Mouse (Mus musculus) hindbrain, embryonic 11.5 days (tissue): ENCODE measurements around the gene Dmrt2. TPM values are rescaled to one million over a fixed set of nuclear protein-coding genes. Genes with fewer than 3 reads are reported as not detected.
A peak's percentile ranks its signal among the peaks of the same experiment; 100 is the strongest.

ENCODE experiments used
- ATAC-seq: fragments of 200-750 bp; cut with Nextera tagmentation; 2 replicates; pipeline ENCODE4 v1.8.0; 2017; ENCODE audit warnings: mild to moderate bottlenecking, moderate TSS enrichment, moderate library complexity; ENCODE audit not compliant: low FRiP score
- DNase-seq: peaks from one replicate; pipeline ENCODE4 v3.0.0-alpha.2; 2015; ENCODE audit warnings: low spot score
- H3K27ac ChIP-seq: fragments of 300-500 bp; sonication (generic); 2 replicates; pipeline ENCODE4 v1.5.1; 2014; ENCODE audit warnings: mild to moderate bottlenecking, low read depth, low read length
- H3K27me3 ChIP-seq: fragments of 300-500 bp; sonication (generic); 2 replicates; pipeline ENCODE4 v1.6.1; 2014; ENCODE audit warnings: mild to moderate bottlenecking, low read length, moderate library complexity, mixed read lengths; ENCODE audit not compliant: control insufficient read depth, insufficient read depth
- H3K36me3 ChIP-seq: fragments of 300-500 bp; sonication (generic); 2 replicates; pipeline ENCODE4 v1.6.1; 2014; ENCODE audit warnings: mild to moderate bottlenecking, low read length, moderate library complexity, mixed read lengths; ENCODE audit not compliant: control insufficient read depth, insufficient read depth
- H3K4me1 ChIP-seq: fragments of 300-500 bp; sonication (generic); replicated peaks from 2 replicates; pipeline ENCODE4 v1.6.1; 2014; ENCODE audit warnings: low read length, mixed read lengths; ENCODE audit not compliant: control insufficient read depth, insufficient read depth
- H3K4me2 ChIP-seq: fragments of 300-500 bp; sonication (generic); replicated peaks from 2 replicates; pipeline ENCODE4 v1.6.1; 2014; ENCODE audit warnings: mild to moderate bottlenecking, low read depth, low read length
- H3K4me3 ChIP-seq: fragments of 300-500 bp; sonication (generic); 2 replicates; pipeline ENCODE4 v1.5.1; 2014; ENCODE audit warnings: low read depth, low read length
- H3K9ac ChIP-seq: fragments of 300-500 bp; sonication (generic); 2 replicates; pipeline ENCODE4 v1.6.1; 2014; ENCODE audit warnings: low read depth, low read length
- H3K9me3 ChIP-seq: fragments of 300-500 bp; sonication (generic); 2 replicates; pipeline ENCODE4 v1.6.1; 2016; ENCODE audit warnings: low read length; ENCODE audit not compliant: control insufficient read depth
- WGBS: fragments of 180-500 bp; shearing (Covaris S2); extraction: QIAGEN DNeasy Blood & Tissue Kit; methylation state at CpG from one replicate; pipeline ENCODE4 v1.1.7; 2014; 5-methylcytosine and 5-hydroxymethylcytosine counted together
- polyA plus RNA-seq: library from polyadenylated mRNA; unstranded; fragments of >200 nt; fragmentation: Nextera tagmentation; extraction: Ambion mirVana; gene quantifications from 2 replicates; pipeline ENCODE4 v1.2.1, GENCODE M21; 2014

Gene Dmrt2
- polyA plus RNA-seq: 3.0 and 3.4 TPM in 2 replicates

- Histone ChIP-seq H3K9ac (no peak within 1 kb of the TSS), H3K4me2 (peak within 1 kb of the TSS; percentile 68), H3K27ac (no peak within 1 kb of the TSS), H3K27me3 (peaks cover 85% of the 10 kb centered on the region), H3K4me1 (peaks cover 8% of the 10 kb centered on the region), H3K4me3 (peak within 1 kb of the TSS; percentile 39), H3K36me3 (no peaks in the 10 kb centered on the region), H3K9me3 (no peaks in the 10 kb centered on the region)
- ATAC-seq (peak; percentile 100), DNase-seq (peak; percentile 88)
- WGBS: under 1% methylated on average over 42 of the region's 44 CpGs
Measured at GRCm38 (mm10) chr19:25672101-25672950, at the start of gene Dmrt2. Dmrt2 (plus strand) TSS chr19:25672411.

GRCm38 (mm10) chr19:25628490-25628889, 43.7 kb upstream of the Dmrt2 start:
- Histone ChIP-seq H3K27ac (no peak overlapping the region), H3K4me1 (no peaks in the 10 kb centered on the region), H3K9ac (no peak overlapping the region), H3K9me3 (no peaks in the 10 kb centered on the region), H3K4me3 (no peak overlapping the region), H3K36me3 (no peaks in the 10 kb centered on the region), H3K27me3 (peaks cover 23% of the 10 kb centered on the region; the same call in 1 of the 2 replicates), H3K4me2 (no peak overlapping the region)
- DNase-seq (peak; percentile 86), ATAC-seq (no peak)
- 11% methylated on average over 9 of the region's 9 CpGs for WGBS

- 88% methylated on average over 5 of the region's 5 CpGs for WGBS
- Histone ChIP-seq H3K27me3 (no peaks in the 10 kb centered on the region), H3K36me3 (no peaks in the 10 kb centered on the region), H3K4me2 (no peak overlapping the region), H3K9me3 (no peaks in the 10 kb centered on the region), H3K9ac (no peak overlapping the region), H3K27ac (no peak overlapping the region), H3K4me1 (no peaks in the 10 kb centered on the region), H3K4me3 (no peak overlapping the region)
- ATAC-seq: no peak
- DNase-seq: no peak
Measured at GRCm38 (mm10) chr19:25635119-25635518, 37.1 kb upstream of the Dmrt2 start.

- Histone ChIP-seq H3K27ac (no peak overlapping the region), H3K27me3 (no peaks in the 10 kb centered on the region), H3K9me3 (no peaks in the 10 kb centered on the region), H3K4me2 (peak overlapping the region; percentile 45), H3K9ac (peak overlapping the region; percentile 46; the same call in 1 of the 2 replicates), H3K36me3 (no peaks in the 10 kb centered on the region), H3K4me3 (peak overlapping the region; percentile 25), H3K4me1 (no peaks in the 10 kb centered on the region)
- DNase-seq (peak; percentile 91), ATAC-seq (peak; percentile 71)
- 14% methylated on average over 22 of the region's 22 CpGs for WGBS
Measured at GRCm38 (mm10) chr19:25635622-25636244, 36.5 kb upstream of the Dmrt2 start.

GRCm38 (mm10) chr19:25638766-25639361, 33.3 kb upstream of the Dmrt2 start:
- Histone ChIP-seq H3K9me3 (no peaks in the 10 kb centered on the region), H3K9ac (no peak overlapping the region), H3K4me3 (no peak overlapping the region), H3K36me3 (no peaks in the 10 kb centered on the region), H3K4me2 (no peak overlapping the region), H3K4me1 (no peaks in the 10 kb centered on the region), H3K27ac (no peak overlapping the region), H3K27me3 (no peaks in the 10 kb centered on the region)
- DNase-seq (no peak), ATAC-seq (no peak)
- 78% methylated on average over 11 of the region's 11 CpGs for WGBS

- no peaks in the 10 kb centered on the region for H3K27me3 ChIP-seq
- ATAC-seq (no peak), DNase-seq (no peak)
- H3K9me3 ChIP-seq: no peaks in the 10 kb centered on the region
- H3K4me1 ChIP-seq: no peaks in the 10 kb centered on the region
- no peak overlapping the region for H3K27ac ChIP-seq
- no peak overlapping the region for H3K9ac ChIP-seq
- WGBS: 88% methylated on average over 6 of the region's 6 CpGs
- no peaks in the 10 kb centered on the region for H3K36me3 ChIP-seq
- no peak overlapping the region for H3K4me3 ChIP-seq
- no peak overlapping the region for H3K4me2 ChIP-seq
Measured at GRCm38 (mm10) chr19:25641786-25642185, 30.4 kb upstream of the Dmrt2 start.

- no peak overlapping the region for H3K4me2 ChIP-seq
- H3K27ac ChIP-seq: no peak overlapping the region
- H3K9me3 ChIP-seq: no peaks in the 10 kb centered on the region
- no peaks in the 10 kb centered on the region for H3K27me3 ChIP-seq
- no peak overlapping the region for H3K9ac ChIP-seq
- no peaks in the 10 kb centered on the region for H3K36me3 ChIP-seq
- WGBS: 75% methylated on average over 3 of the region's 3 CpGs
- no peaks in the 10 kb centered on the region for H3K4me1 ChIP-seq
- DNase-seq (no peak), ATAC-seq (no peak)
- no peak overlapping the region for H3K4me3 ChIP-seq
Measured at GRCm38 (mm10) chr19:25647136-25647535, 25.1 kb upstream of the Dmrt2 start.

- H3K9ac ChIP-seq: no peak overlapping the region
- ATAC-seq (no peak), DNase-seq (no peak)
- no peak overlapping the region for H3K4me2 ChIP-seq
- H3K4me1 ChIP-seq: no peaks in the 10 kb centered on the region
- no peaks in the 10 kb centered on the region for H3K27me3 ChIP-seq
- H3K27ac ChIP-seq: no peak overlapping the region
- no peaks in the 10 kb centered on the region for H3K9me3 ChIP-seq
- WGBS: 70% methylated on average over 4 of the region's 4 CpGs
- no peak overlapping the region for H3K4me3 ChIP-seq
- H3K36me3 ChIP-seq: no peaks in the 10 kb centered on the region
Measured at GRCm38 (mm10) chr19:25648701-25649100, 23.5 kb upstream of the Dmrt2 start.
